Mouse (Mus musculus): ENCODE results near the gene Fkbp1b. TPM values are rescaled to one million over a fixed set of nuclear protein-coding genes. Genes with fewer than 3 reads are reported as not detected.

Gene Fkbp1b
- total and polyA plus RNA-seq, 2 experiments from 2014 or later: 0.34 to 6.2 TPM

DNA sequence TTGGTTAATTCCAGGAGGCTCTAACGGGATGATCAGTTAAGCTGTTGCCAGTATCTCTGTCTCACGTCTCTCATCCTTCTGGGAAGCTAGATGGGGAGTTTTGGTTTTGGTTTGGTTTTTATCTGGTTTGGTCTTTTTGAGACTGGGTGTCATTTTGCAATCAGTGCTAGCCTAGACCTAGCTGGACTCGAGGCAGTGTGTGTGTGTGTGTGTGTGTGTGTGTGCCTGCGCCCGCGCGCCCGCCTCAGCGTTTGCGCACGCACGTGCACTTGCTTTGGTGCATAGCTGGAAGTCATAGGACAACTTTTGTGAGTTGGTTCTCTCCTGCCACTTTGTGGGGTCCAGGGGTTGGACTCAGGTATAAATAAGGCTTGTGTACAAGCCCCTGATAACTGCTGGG, 2.4 kb upstream of the Fkbp1b start:
- peak overlapping the region; percentile 64 for H3K9ac ChIP-seq (replicated peaks; ENCODE audit: low read depth, low read length)
- peak overlapping the region; percentile 87 for H3K4me3 ChIP-seq (ENCODE audit: low read depth, low read length)
- H3K27ac ChIP-seq (ENCODE audit: low read depth): peak overlapping the region; percentile 73
- H3K36me3 ChIP-seq (replicated peaks; ENCODE audit: control insufficient read depth, insufficient read depth, low read length): no peaks in the 10 kb centered on the region
- peak; percentile 66 for ATAC-seq (ENCODE audit: insufficient read depth, low read depth)
- peak; percentile 29 for DNase-seq (ENCODE audit: low spot score)
- no peaks in the 10 kb centered on the region for H3K27me3 ChIP-seq (ENCODE audit: control insufficient read depth, insufficient read depth, low read length)
- peak overlapping the region; percentile 89 for H3K4me2 ChIP-seq (ENCODE audit: low read depth, low read length)
- WGBS: 0% methylated on average over 12 of the region's 12 CpGs
- peaks cover 6% of the 10 kb centered on the region; the same call in 1 of the 2 replicates for H3K4me1 ChIP-seq (ENCODE audit: control insufficient read depth, insufficient read depth)
- H3K9me3 ChIP-seq (replicated peaks; ENCODE audit: control insufficient read depth, low read length): no peaks in the 10 kb centered on the region
- TF ChIP-seq CTCF (IDR thresholded peaks at IDR 0.05; ENCODE audit: low read depth) (no peak), EP300 (IDR thresholded peaks at IDR 0.05; ENCODE audit: low read depth) (no peak)

DNA sequence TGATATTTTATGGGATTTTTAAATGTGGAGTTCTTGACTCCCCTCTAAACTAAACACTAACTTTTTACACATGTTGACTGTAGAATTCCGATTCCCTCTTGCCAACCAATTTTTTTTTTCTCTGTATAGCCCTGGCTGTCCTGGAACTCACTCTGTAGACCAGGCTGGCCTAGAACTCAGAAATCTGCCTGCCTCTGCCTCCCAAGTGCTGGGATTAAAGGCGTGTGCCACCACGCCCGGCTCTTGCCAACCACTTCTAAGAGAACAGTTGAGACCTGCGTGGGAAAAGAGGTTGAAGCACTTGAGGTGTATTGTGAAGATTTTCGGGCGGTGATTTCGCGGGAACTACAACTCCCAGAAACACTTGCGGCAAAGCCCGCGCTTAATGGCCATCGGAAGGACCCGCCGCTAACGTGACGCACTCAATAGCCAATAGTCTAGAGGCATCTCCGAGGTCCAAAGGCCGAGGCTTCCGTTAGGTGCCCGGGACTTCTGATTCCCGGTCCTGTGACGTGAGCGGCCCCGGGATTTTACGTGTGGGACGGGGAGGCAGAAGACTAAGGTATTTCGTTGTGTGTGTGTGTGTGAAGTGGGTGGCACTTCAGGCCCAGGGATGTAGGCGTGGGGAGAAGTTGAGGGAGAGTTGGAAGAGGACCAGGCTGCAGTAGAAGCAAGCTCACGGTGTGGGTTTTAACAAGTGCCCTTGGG, 1.7 kb upstream of the Fkbp1b start, which contains the start of gene Wdcp:
TSS of gene Wdcp (plus strand) at position 414 of the 708 bp plus-strand sequence.
- H3K4me2 ChIP-seq (ENCODE audit: low read depth, low read length): peak within 1 kb of the TSS; percentile 89
- H3K4me1 ChIP-seq (ENCODE audit: control insufficient read depth, insufficient read depth): peaks cover 6% of the 10 kb centered on the region; the same call in 1 of the 2 replicates
- peak; percentile 92 for DNase-seq (ENCODE audit: low spot score)
- no peaks in the 10 kb centered on the region for H3K27me3 ChIP-seq (ENCODE audit: control insufficient read depth, insufficient read depth, low read length)
- no peak for TF ChIP-seq CTCF (IDR thresholded peaks at IDR 0.05; ENCODE audit: low read depth)
- no peak for TF ChIP-seq EP300 (IDR thresholded peaks at IDR 0.05; ENCODE audit: low read depth)
- H3K27ac ChIP-seq (ENCODE audit: low read depth): peak within 1 kb of the TSS; percentile 73
- H3K9me3 ChIP-seq (replicated peaks; ENCODE audit: control insufficient read depth, low read length): no peaks in the 10 kb centered on the region
- H3K36me3 ChIP-seq (replicated peaks; ENCODE audit: control insufficient read depth, insufficient read depth, low read length): no peaks in the 10 kb centered on the region
- under 1% methylated on average over 30 of the region's 30 CpGs for WGBS
- H3K4me3 ChIP-seq (ENCODE audit: low read depth, low read length): peak within 1 kb of the TSS; percentile 87
- peak; percentile 95 for ATAC-seq (ENCODE audit: insufficient read depth, low read depth)
- H3K9ac ChIP-seq (replicated peaks; ENCODE audit: low read depth, low read length): peak within 1 kb of the TSS; percentile 64

DNA sequence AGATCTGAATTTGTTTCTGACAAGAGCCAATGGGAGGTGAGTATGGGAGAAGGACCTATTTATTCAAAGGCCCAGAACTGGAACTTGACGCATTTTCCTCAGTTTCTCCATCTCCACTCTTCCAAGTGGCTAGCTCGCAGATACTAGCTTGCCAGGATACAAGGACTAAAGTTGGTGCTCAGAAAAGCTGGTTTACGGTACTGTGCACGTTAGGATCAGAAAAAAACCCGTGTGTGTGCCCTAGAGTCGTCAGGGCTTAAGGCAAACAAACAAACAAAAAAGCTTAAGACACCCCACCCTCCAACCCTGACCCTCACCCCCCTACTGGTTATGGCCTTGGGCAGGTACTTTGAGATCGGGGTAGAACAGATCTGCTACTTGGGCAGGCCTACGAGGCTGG, 1.1 kb upstream of the Fkbp1b start:
- Histone ChIP-seq H3K36me3 (replicated peaks; ENCODE audit: control insufficient read depth, insufficient read depth, low read length) (no peaks in the 10 kb centered on the region), H3K4me1 (ENCODE audit: control insufficient read depth, insufficient read depth) (peaks cover 6% of the 10 kb centered on the region; the same call in 1 of the 2 replicates), H3K27me3 (ENCODE audit: control insufficient read depth, insufficient read depth, low read length) (no peaks in the 10 kb centered on the region), H3K27ac (ENCODE audit: low read depth) (no peak overlapping the region), H3K4me2 (ENCODE audit: low read depth, low read length) (no peak overlapping the region), H3K9ac (replicated peaks; ENCODE audit: low read depth, low read length) (no peak overlapping the region), H3K9me3 (replicated peaks; ENCODE audit: control insufficient read depth, low read length) (no peaks in the 10 kb centered on the region), H3K4me3 (ENCODE audit: low read depth, low read length) (no peak overlapping the region)
- ATAC-seq (ENCODE audit: insufficient read depth, low read depth) (no peak), DNase-seq (ENCODE audit: low spot score) (no peak)
- TF ChIP-seq EP300 (IDR thresholded peaks at IDR 0.05; ENCODE audit: low read depth) (no peak), CTCF (IDR thresholded peaks at IDR 0.05; ENCODE audit: low read depth) (no peak)
- WGBS: 93% methylated on average over 8 of the region's 8 CpGs

DNA sequence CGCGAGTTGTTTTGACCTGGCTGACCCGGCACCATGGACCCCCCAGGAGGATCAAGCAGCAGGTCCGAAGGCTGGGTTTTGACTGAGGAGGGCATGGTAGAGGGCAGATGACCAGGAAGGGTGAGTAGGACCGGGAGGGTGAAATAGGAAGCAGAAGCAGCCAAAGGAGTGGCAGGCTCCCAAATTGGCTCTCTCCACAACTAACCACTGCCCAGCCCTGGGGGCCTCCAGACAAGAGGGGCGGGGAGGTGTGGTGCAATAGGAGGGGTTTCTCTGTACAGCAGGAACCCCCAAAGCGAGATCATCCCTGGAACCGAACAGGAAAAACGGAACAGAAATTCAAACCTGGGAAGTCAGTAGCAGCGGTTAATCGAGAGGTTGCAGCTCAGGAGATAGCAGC, 650 bp downstream of the Fkbp1b start:
- ATAC-seq (ENCODE audit: insufficient read depth, low read depth) (no peak), DNase-seq (ENCODE audit: low spot score) (no peak)
- Histone ChIP-seq H3K36me3 (replicated peaks; ENCODE audit: control insufficient read depth, insufficient read depth, low read length) (no peaks in the 10 kb centered on the region), H3K4me3 (ENCODE audit: low read depth, low read length) (peak overlapping the region; percentile 58), H3K4me2 (ENCODE audit: low read depth, low read length) (peak overlapping the region; percentile 78), H3K4me1 (ENCODE audit: control insufficient read depth, insufficient read depth) (peaks cover 6% of the 10 kb centered on the region; the same call in 1 of the 2 replicates), H3K27ac (ENCODE audit: low read depth) (no peak overlapping the region), H3K27me3 (ENCODE audit: control insufficient read depth, insufficient read depth, low read length) (no peaks in the 10 kb centered on the region), H3K9me3 (replicated peaks; ENCODE audit: control insufficient read depth, low read length) (no peaks in the 10 kb centered on the region), H3K9ac (replicated peaks; ENCODE audit: low read depth, low read length) (peak overlapping the region; percentile 38)
- 4% methylated on average over 11 of the region's 11 CpGs for WGBS
- no peak for TF ChIP-seq CTCF (IDR thresholded peaks at IDR 0.05; ENCODE audit: low read depth)
- TF ChIP-seq EP300 (IDR thresholded peaks at IDR 0.05; ENCODE audit: low read depth): no peak

DNA sequence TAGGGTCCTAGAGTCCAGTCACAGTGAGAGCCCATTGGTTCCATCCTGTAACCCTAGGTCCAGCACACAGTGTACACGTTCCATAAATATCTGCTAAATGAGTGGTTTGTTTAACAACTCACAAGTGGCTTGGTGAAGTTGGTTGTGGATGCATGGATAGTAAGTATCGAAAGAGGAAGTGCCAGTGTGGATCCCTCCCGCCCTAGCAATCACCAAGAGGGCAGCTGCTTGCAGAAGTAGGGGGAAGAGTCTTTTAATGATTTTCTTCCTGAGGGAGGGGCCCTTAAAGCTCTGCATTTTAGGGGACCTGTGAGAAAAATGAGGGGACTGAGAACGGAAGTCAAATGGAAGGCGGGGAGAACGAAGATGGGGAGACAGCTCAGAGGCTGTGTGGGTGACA, 1.4 kb downstream of the Fkbp1b start:
- TF ChIP-seq EP300 (IDR thresholded peaks at IDR 0.05; ENCODE audit: low read depth) (no peak), CTCF (IDR thresholded peaks at IDR 0.05; ENCODE audit: low read depth) (no peak)
- Histone ChIP-seq H3K27ac (ENCODE audit: low read depth) (no peak overlapping the region), H3K9me3 (replicated peaks; ENCODE audit: control insufficient read depth, low read length) (no peaks in the 10 kb centered on the region), H3K4me3 (ENCODE audit: low read depth, low read length) (no peak overlapping the region), H3K36me3 (replicated peaks; ENCODE audit: control insufficient read depth, insufficient read depth, low read length) (no peaks in the 10 kb centered on the region), H3K9ac (replicated peaks; ENCODE audit: low read depth, low read length) (no peak overlapping the region), H3K27me3 (ENCODE audit: control insufficient read depth, insufficient read depth, low read length) (no peaks in the 10 kb centered on the region), H3K4me1 (ENCODE audit: control insufficient read depth, insufficient read depth) (peaks cover 6% of the 10 kb centered on the region; the same call in 1 of the 2 replicates), H3K4me2 (ENCODE audit: low read depth, low read length) (no peak overlapping the region)
- 55% methylated on average over 6 of the region's 6 CpGs for WGBS
- ATAC-seq (ENCODE audit: insufficient read depth, low read depth) (no peak), DNase-seq (ENCODE audit: low spot score) (no peak)

Data from heart, postnatal 0 days (tissue).